Mouse (Mus musculus): ENCODE measurements around the gene Tlx1.
A peak's percentile ranks its signal among the peaks of the same experiment; 100 is the strongest.

Gene Tlx1

GRCm38 (mm10) chr19:45150490-45151181 lies at the start of gene Tlx1:
Tlx1 (plus strand) TSS chr19:45150680.
- no peak for DNase-seq (ENCODE audit: low read depth, low spot score)

- DNase-seq (ENCODE audit: low read depth, low spot score), result no peak
Measured at GRCm38 (mm10) chr19:45105591-45105990, 44.9 kb upstream of the Tlx1 start.

DNA sequence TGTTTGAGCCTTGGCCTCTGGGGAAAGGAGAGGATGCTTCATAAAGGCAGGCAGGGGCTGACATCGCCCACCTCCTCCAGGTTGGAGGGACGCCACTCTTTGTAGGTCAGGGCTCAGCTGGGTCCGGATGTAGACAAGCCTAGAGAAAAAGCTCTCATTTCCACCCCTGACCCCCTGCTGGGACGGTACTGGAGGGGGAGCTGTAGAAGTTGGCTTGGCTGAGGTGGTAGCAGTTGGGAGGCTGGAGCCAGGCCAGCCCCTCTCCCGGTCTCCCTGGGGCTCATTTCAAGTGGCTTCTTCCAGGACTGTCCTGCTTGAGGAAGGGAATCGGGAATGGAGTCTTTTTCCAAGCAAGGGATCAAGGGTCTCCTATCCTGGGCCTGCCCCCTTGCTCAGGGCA lies 43.8 kb upstream of the Tlx1 start:
- no peak for DNase-seq (ENCODE audit: low read depth, low spot score)

DNA sequence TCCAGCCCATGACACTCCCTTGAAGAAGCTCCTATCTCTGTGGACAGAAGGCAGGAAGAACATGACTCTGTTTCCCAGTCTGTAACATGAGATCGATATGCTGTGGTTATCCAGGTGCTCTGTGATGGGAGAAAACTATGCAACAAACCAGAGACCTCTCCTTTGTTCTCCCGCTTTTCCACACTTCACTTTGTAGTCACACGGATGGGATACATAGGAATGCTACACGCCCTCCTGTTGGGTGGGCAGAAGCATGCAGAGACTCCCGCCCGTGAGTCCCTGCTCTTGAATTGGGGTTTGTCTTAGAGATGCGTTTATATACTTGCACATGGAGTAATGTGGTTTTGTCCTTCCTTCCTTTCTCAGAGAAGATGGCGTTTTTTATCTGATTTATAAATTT lies 39.8 kb upstream of the Tlx1 start:
- DNase-seq (ENCODE audit: low read depth, low spot score), result no peak

DNA sequence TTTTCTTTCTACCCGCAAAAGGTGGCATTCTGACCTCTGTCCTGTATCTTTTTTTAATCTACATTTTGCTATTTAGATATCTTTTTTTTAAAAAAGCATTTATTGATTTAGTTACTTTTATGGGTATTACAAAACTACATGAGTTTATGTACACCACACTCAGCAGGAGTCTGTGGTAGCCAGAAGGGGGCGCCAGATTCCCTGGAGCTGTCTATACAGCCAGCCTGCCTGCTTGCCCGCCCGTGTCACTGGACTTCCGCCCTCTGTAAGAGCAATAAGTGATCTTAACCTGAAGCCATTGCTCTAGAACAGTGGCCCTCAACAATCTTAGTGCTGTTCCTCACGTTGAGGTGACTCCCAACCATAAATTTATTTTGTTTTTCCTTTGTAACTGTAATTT lies 38.0 kb upstream of the Tlx1 start:
- no peak for DNase-seq (ENCODE audit: low read depth, low spot score)

GRCm38 (mm10) chr19:45113791-45114460 lies 36.6 kb upstream of the Tlx1 start:
- DNase-seq (ENCODE audit: low read depth, low spot score), result peak; percentile 22

GRCm38 (mm10) chr19:45114772-45115171 lies 35.7 kb upstream of the Tlx1 start:
- no peak for DNase-seq (ENCODE audit: low read depth, low spot score)

DNA sequence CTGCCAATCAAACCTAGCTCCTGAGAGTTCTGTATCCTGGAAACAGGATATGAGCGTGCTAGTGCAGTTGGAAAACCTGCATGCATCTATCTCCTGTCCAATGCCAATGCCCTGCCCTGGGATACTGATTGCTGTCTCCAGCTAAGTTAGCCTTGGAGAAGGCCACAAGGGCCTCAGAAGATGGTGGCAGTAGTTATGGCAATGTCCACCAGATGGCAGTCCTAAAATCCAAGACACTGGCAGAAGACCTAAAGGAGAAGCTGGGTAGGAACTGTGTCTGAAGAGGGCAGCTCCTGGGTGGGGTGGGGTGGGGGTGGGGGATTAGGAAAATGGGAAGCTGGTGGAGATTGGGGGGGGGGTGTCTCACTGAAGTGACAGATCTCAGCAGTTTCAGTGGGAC lies 33.7 kb upstream of the Tlx1 start:
- peak; percentile 8 for DNase-seq (ENCODE audit: low read depth, low spot score)

DNA sequence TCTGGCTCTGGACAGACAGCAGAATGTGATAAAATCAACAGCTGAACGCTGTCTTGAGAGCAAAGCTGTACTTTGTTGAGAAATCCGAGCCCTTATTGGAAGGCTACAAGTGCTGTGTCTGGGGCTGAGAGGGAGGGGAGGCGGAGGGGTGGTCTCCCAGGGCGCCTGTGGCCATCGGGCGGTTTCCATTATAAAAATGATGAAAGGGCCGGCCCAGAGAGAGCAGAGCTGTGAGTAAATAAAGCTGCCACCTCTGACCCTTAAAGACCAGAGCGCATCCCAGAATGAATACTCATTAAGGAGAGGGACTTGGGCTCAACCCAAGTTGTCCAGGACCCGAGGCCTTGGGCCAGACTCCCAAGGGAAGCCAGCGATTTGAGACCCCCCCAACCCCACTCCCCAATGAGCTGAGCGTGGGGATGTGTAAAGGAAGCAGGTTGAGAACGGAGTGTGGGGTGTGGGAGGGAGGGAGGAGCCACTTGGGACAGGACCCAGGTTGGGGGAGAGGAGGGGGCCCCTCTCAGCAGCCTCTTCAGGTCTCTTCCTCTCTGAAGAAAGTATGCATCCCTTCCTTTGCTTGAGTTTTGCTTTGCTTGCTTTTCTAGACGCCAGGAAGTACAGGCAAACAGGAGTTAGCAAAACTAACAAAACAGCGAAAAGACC lies 18.4 kb upstream of the Tlx1 start:
- DNase-seq (ENCODE audit: low read depth, low spot score), result no peak

DNA sequence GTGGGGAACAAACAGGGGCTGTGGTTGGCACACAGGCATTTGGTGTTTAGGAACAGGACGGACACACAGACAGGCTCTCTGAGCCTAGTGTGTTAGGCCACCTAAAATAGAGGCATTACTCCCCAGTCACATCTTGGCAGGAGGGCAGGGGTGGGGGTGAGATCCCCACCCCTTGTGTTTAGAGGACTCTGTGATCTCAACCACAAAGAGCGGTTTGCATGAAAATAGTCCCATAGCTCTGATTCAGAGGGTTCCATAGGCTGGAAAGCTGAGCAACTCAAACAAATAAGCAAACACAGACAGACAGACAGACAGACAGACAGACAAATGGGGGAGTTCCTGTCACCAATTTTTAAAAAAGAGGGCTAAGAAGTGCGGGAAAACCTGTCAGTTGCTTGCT lies 7.9 kb upstream of the Tlx1 start:
- no peak for DNase-seq (ENCODE audit: low read depth, low spot score)

GRCm38 (mm10) chr19:45143214-45143895 lies 7.1 kb upstream of the Tlx1 start:
- no peak for DNase-seq (ENCODE audit: low read depth, low spot score)

- DNase-seq (ENCODE audit: low read depth, low spot score), result no peak
Measured at GRCm38 (mm10) chr19:45147071-45147470, 3.4 kb upstream of the Tlx1 start.

GRCm38 (mm10) chr19:45151361-45152182 lies 1.1 kb downstream of the Tlx1 start:
- no peak for DNase-seq (ENCODE audit: low read depth, low spot score)

GRCm38 (mm10) chr19:45152183-45152650 lies 1.7 kb downstream of the Tlx1 start:
- DNase-seq (ENCODE audit: low read depth, low spot score), result no peak

GRCm38 (mm10) chr19:45153311-45154058 lies 3.0 kb downstream of the Tlx1 start:
- no peak for DNase-seq (ENCODE audit: low read depth, low spot score)

DNA sequence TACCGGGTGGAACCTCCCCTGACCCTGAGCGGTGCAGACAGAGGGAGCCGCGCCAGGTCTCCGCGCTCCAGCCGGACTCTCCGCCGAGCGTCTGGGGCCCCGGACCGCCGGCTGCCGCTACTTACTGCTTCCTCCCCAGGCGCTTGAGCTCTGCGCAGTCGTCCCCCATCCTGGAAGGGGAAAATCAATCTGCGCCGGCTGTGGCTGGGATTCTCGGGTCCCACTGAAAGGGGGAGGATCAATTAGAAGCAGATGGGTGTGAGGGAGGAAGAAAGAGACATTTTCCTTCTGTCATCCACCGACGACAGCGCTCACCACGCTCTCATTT lies 3.5 kb downstream of the Tlx1 start:
- DNase-seq (ENCODE audit: low read depth, low spot score), result no peak

DNA sequence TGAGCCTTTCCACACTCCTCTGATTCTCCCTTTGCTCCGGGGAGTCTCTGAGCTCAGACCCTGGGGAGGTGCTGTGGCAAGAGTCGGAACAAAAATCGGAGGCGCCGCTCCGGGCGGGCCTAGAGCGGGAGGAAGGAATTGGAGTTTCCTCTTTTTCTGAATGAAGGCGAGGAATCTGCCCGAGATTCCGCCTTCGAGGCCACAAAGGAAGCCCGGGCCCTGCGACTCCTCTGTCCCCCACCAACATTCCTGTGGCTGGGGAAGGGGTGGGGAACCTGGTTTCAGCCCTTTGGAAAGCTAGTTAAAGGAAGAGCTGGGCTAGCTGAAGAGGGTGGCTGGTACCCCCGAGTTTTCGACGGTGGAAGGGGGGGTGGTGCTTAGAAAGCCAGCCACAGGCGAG lies 4.0 kb downstream of the Tlx1 start:
- DNase-seq (ENCODE audit: low read depth, low spot score), result no peak

- DNase-seq (ENCODE audit: low read depth, low spot score), result no peak
Measured at GRCm38 (mm10) chr19:45155141-45155790, 4.8 kb downstream of the Tlx1 start.

DNA sequence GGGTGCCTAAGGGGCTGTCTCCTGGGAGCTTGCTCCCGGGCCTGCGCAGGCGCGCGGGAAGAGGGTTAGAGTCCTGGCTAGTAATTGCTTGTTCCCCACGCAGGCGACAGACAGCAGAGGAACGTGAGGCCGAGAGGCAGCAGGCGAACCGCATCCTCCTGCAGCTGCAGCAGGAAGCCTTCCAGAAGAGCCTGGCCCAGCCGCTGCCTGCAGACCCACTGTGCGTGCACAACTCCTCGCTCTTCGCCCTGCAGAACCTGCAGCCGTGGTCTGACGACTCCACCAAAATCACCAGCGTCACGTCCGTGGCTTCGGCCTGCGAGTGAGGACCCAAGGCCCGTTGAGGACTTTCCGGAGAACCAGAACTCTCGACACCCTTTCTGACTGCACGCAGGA lies 5.3 kb downstream of the Tlx1 start:
- DNase-seq (ENCODE audit: low read depth, low spot score), result no peak

DNA sequence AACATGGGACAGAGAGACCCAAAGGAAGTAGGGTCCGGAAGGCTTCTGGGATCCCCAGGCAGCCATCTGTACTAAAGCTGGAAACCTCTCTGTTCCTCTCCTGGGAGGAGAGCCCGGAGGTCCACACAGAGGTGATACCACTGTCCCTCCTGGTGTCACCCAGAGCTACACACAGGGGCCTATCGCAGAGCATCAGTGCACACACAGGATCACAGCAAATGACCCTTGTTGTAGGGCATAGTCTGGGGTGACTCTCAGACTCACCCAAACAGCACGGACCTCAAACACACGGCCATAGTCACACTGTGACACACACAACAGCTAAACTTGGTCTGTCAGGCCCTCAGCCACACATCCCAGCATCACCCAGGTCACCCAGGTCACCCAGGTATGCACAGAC lies 5.9 kb downstream of the Tlx1 start:
- no peak for DNase-seq (ENCODE audit: low read depth, low spot score)

Measured in retina, adult 2 months (tissue).